Mouse (Mus musculus) ES-Bruce4 (cell line): ENCODE data around the gene Dpysl5.

ENCODE experiments used
- CTCF ChIP-seq: IDR thresholded peaks from one replicate; pipeline ENCODE4 v1.8.1; 2011; ENCODE audit warnings: low read depth, low read length
- POLR2A ChIP-seq: IDR thresholded peaks from one replicate; pipeline ENCODE4 v1.8.1; 2011; ENCODE audit warnings: low read length; ENCODE audit not compliant: insufficient read depth

GRCm38 (mm10) chr5:30780699-30781098, 69.3 kb downstream of the Dpysl5 start:
- TF ChIP-seq CTCF (no peak), POLR2A (no peak)
